Mouse (Mus musculus) forebrain, embryonic 13.5 days (tissue): ENCODE results near the gene Tmprss9. TPM values are rescaled to one million over a fixed set of nuclear protein-coding genes. Genes with fewer than 3 reads are reported as not detected.
A peak's percentile ranks its signal among the peaks of the same experiment; 100 is the strongest.

Experiments
- ATAC-seq: fragments of 200-750 bp; cut with Nextera tagmentation; 2 replicates; pipeline ENCODE4 v1.8.0; 2017
- H3K27ac ChIP-seq: fragments of 300-500 bp; sonication (generic); 2 replicates; pipeline ENCODE4 v1.5.1; 2015; ENCODE audit warnings: inconsistent platforms, mild to moderate bottlenecking, moderate library complexity
- H3K27me3 ChIP-seq: fragments of 300-500 bp; sonication (generic); 2 replicates; pipeline ENCODE4 v1.6.1; 2015; ENCODE audit warnings: mild to moderate bottlenecking, inconsistent platforms
- H3K36me3 ChIP-seq: fragments of 300-500 bp; sonication (generic); 2 replicates; pipeline ENCODE4 v1.6.1; 2015; ENCODE audit warnings: mild to moderate bottlenecking, inconsistent platforms; ENCODE audit not compliant: poor library complexity, severe bottlenecking
- H3K4me1 ChIP-seq: fragments of 300-500 bp; sonication (generic); 2 replicates; pipeline ENCODE4 v1.6.1; 2015; ENCODE audit warnings: inconsistent platforms
- H3K4me2 ChIP-seq: fragments of 300-500 bp; sonication (generic); 2 replicates; pipeline ENCODE4 v1.6.1; 2015; ENCODE audit warnings: inconsistent platforms, mild to moderate bottlenecking, moderate library complexity
- H3K4me3 ChIP-seq: fragments of 300-500 bp; sonication (generic); 2 replicates; pipeline ENCODE4 v1.5.1; 2015; ENCODE audit warnings: mild to moderate bottlenecking, inconsistent platforms
- H3K9ac ChIP-seq: fragments of 300-500 bp; sonication (generic); 2 replicates; pipeline ENCODE4 v1.6.1; 2015; ENCODE audit warnings: mild to moderate bottlenecking, inconsistent platforms
- H3K9me3 ChIP-seq: fragments of 300-500 bp; sonication (generic); replicated peaks from 2 replicates; pipeline ENCODE4 v1.6.1; 2016; ENCODE audit warnings: inconsistent platforms
- WGBS: fragments of 180-500 bp; shearing (Covaris S2); methylation state at CpG from one replicate; pipeline ENCODE4 v1.1.7; 2015; 5-methylcytosine and 5-hydroxymethylcytosine counted together
- polyA plus RNA-seq: library from polyadenylated mRNA; unstranded; fragments of >200 nt; fragmentation: Nextera tagmentation; extraction: Ambion mirVana; gene quantifications from 2 replicates; pipeline ENCODE4 v1.2.1, GENCODE M21; 2015

The Tmprss9 gene
- polyA plus RNA-seq, 1 experiment from 2014 or later = 0.14 TPM

GRCm38 (mm10) chr10:80928586-80929298, 57.1 kb downstream of the Tmprss9 start:
- peak; percentile 44; the same call in 1 of the 2 replicates for ATAC-seq
- H3K4me1 ChIP-seq = peaks cover 46% of the 10 kb centered on the region

GRCm38 (mm10) chr10:80929299-80930226, 57.9 kb downstream of the Tmprss9 start, which contains the start of gene Gadd45b:
Gene Gadd45b (plus strand): TSS chr10:80930073.
- peaks cover 54% of the 10 kb centered on the region for H3K4me1 ChIP-seq
- H3K9ac ChIP-seq = peak within 1 kb of the TSS; percentile 64
- peak; percentile 94 for ATAC-seq
- under 1% methylated on average over 56 of the region's 56 CpGs for WGBS
- H3K27me3 ChIP-seq = peaks cover 45% of the 10 kb centered on the region
- H3K4me3 ChIP-seq = peak within 1 kb of the TSS; percentile 46
- no peaks in the 10 kb centered on the region for H3K36me3 ChIP-seq
- peak within 1 kb of the TSS; percentile 66 for H3K27ac ChIP-seq
- peak within 1 kb of the TSS; percentile 80 for H3K4me2 ChIP-seq
- no peaks in the 10 kb centered on the region for H3K9me3 ChIP-seq

More at GRCm38 (mm10) chr10:80928586-80929298, 57.1 kb downstream of the Tmprss9 start:
- H3K4me3 ChIP-seq = peak overlapping the region; percentile 46
- WGBS = under 1% methylated on average over 48 of the region's 48 CpGs
- H3K4me2 ChIP-seq = peak overlapping the region; percentile 80
- peak overlapping the region; percentile 64 for H3K9ac ChIP-seq
- H3K27ac ChIP-seq = peak overlapping the region; percentile 31
- no peaks in the 10 kb centered on the region for H3K36me3 ChIP-seq
- peaks cover 37% of the 10 kb centered on the region for H3K27me3 ChIP-seq
- no peaks in the 10 kb centered on the region for H3K9me3 ChIP-seq

GRCm38 (mm10) chr10:80930361-80931152, 58.9 kb downstream of the Tmprss9 start:
- H3K4me3 ChIP-seq = peak overlapping the region; percentile 42
- H3K27ac ChIP-seq = no peak overlapping the region
- peak overlapping the region; percentile 80 for H3K4me2 ChIP-seq
- H3K27me3 ChIP-seq = peaks cover 54% of the 10 kb centered on the region
- peaks cover 62% of the 10 kb centered on the region for H3K4me1 ChIP-seq
- no peaks in the 10 kb centered on the region for H3K9me3 ChIP-seq
- 0 out of 2 replicates have a peak, but pooled peaks have one; percentile 4 for ATAC-seq
- H3K9ac ChIP-seq = peak overlapping the region; percentile 61
- WGBS = under 1% methylated on average over 44 of the region's 45 CpGs
- no peaks in the 10 kb centered on the region for H3K36me3 ChIP-seq

GRCm38 (mm10) chr10:80931153-80931671, 59.6 kb downstream of the Tmprss9 start:
- no peak for ATAC-seq
- WGBS = 3% methylated on average over 11 of the region's 14 CpGs
- peaks cover 61% of the 10 kb centered on the region for H3K27me3 ChIP-seq
- no peak overlapping the region for H3K27ac ChIP-seq
- peak overlapping the region; percentile 80 for H3K4me2 ChIP-seq
- H3K9ac ChIP-seq = peak overlapping the region; percentile 61; the same call in 1 of the 2 replicates
- no peaks in the 10 kb centered on the region for H3K9me3 ChIP-seq
- H3K36me3 ChIP-seq = no peaks in the 10 kb centered on the region
- H3K4me3 ChIP-seq = peak overlapping the region; percentile 42
- H3K4me1 ChIP-seq = peaks cover 68% of the 10 kb centered on the region

DNA sequence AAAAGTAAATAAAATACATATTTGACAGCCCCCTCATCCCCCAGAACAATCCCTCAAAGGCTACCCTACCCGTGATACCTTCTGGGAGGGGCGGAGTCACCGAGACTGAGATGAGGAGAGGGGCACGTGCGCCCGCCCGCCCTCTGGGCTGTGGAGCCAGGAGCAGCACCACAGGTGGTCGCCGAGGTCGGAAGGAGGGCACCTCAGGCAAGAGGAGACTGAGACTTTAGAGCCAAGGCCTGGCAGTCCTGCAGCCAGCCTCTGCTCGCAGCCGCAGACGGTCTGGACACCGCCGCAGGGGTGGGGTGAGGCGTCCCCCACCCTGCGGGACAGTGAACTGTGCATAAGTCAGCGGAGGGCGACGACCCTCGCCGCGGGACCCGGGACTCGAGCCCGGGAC, 60.0 kb downstream of the Tmprss9 start:
- whole genome bisulfite sequencing = 0% methylated on average over 26 of the region's 26 CpGs
- H3K4me2 ChIP-seq = peak overlapping the region; percentile 80
- no peaks in the 10 kb centered on the region for H3K9me3 ChIP-seq
- peak overlapping the region; percentile 42; the same call in 1 of the 2 replicates for H3K4me3 ChIP-seq
- H3K9ac ChIP-seq = no peak overlapping the region
- peaks cover 73% of the 10 kb centered on the region for H3K4me1 ChIP-seq
- no peak overlapping the region for H3K27ac ChIP-seq
- peaks cover 66% of the 10 kb centered on the region for H3K27me3 ChIP-seq
- no peaks in the 10 kb centered on the region for H3K36me3 ChIP-seq
- ATAC-seq = no peak

DNA sequence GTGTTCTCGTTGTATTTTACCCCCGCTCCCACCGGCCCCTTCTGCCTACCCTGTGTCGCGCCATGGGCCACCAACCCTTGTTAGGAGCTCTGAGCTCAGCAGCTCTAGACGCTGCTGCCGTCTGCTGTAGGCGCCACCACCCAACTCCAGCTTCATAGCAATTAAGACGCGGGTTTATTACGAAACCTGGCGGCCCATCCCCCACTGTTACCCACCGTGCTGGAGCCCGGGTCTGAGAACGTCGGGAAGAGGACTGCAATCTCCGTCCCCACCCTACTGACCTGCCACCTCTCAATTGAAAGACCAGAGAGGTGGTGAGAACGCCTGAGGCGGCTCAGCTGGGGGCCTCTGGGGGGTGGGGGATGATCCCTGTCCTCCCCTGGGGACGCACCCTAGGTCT, 60.6 kb downstream of the Tmprss9 start:
- under 1% methylated on average over 20 of the region's 20 CpGs for WGBS
- no peak for ATAC-seq

GRCm38 (mm10) chr10:80932700-80933420, 61.2 kb downstream of the Tmprss9 start:
- H3K4me3 ChIP-seq = peak overlapping the region; percentile 42
- H3K9ac ChIP-seq = peak overlapping the region; percentile 51
- 3% methylated on average over 17 of the region's 17 CpGs for WGBS
- peaks cover 77% of the 10 kb centered on the region for H3K27me3 ChIP-seq
- no peaks in the 10 kb centered on the region for H3K36me3 ChIP-seq
- no peak overlapping the region for H3K27ac ChIP-seq
- ATAC-seq = no peak
- no peaks in the 10 kb centered on the region for H3K9me3 ChIP-seq
- H3K4me2 ChIP-seq = peak overlapping the region; percentile 80
- peaks cover 85% of the 10 kb centered on the region for H3K4me1 ChIP-seq

More for the DNA sequence above, 60.6 kb downstream of the Tmprss9 start:
- Histone ChIP-seq H3K4me3 (peak overlapping the region; percentile 42), H3K9me3 (no peaks in the 10 kb centered on the region), H3K4me1 (peaks cover 78% of the 10 kb centered on the region), H3K27me3 (peaks cover 71% of the 10 kb centered on the region), H3K4me2 (peak overlapping the region; percentile 80), H3K36me3 (no peaks in the 10 kb centered on the region), H3K9ac (peak overlapping the region; percentile 51), H3K27ac (no peak overlapping the region)

- H3K27me3 ChIP-seq = peaks cover 83% of the 10 kb centered on the region
- peak overlapping the region; percentile 17; the same call in 1 of the 2 replicates for H3K4me3 ChIP-seq
Measured at GRCm38 (mm10) chr10:80933421-80933979, 61.9 kb downstream of the Tmprss9 start.

GRCm38 (mm10) chr10:80934136-80934985, 62.7 kb downstream of the Tmprss9 start:
- Histone ChIP-seq H3K27me3 (peaks cover 84% of the 10 kb centered on the region), H3K27ac (no peak overlapping the region), H3K9ac (no peak overlapping the region), H3K4me1 (peaks cover 92% of the 10 kb centered on the region), H3K36me3 (no peaks in the 10 kb centered on the region), H3K9me3 (no peaks in the 10 kb centered on the region), H3K4me3 (no peak overlapping the region), H3K4me2 (0 out of 2 replicates have a peak overlapping the region, but pooled peaks have one; percentile 49)
- ATAC-seq = no peak
- 35% methylated on average over 14 of the region's 14 CpGs for WGBS

More at GRCm38 (mm10) chr10:80933421-80933979, 61.9 kb downstream of the Tmprss9 start:
- no peak for ATAC-seq
- Histone ChIP-seq H3K9ac (no peak overlapping the region), H3K27ac (no peak overlapping the region), H3K36me3 (no peaks in the 10 kb centered on the region), H3K4me2 (peak overlapping the region; percentile 49), H3K9me3 (no peaks in the 10 kb centered on the region), H3K4me1 (peaks cover 91% of the 10 kb centered on the region)
- WGBS = 4% methylated on average over 21 of the region's 21 CpGs

DNA sequence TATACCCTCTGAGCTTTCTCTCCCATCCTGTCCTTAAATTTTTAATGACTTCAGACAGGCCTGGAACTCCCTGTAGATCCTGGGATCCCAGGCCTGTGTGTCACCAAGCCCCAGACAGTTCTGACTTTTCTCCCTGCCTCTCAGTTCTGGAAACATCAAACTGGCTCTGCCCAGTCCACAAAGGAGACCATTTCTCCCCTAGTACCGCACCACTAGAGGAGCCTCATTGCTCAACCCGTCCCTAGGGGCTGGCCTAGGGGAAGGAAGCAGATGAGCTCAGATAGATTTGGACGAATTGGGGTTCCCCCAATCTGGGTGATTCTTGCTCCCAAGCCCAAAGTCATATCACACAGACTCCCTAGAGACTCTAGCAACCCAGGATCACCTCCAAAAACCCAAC, 63.6 kb downstream of the Tmprss9 start:
- H3K27ac ChIP-seq = no peak overlapping the region
- no peak overlapping the region for H3K4me3 ChIP-seq
- H3K36me3 ChIP-seq = no peaks in the 10 kb centered on the region
- H3K27me3 ChIP-seq = peaks cover 82% of the 10 kb centered on the region
- peak overlapping the region; percentile 63; the same call in 1 of the 2 replicates for H3K4me2 ChIP-seq
- H3K9ac ChIP-seq = no peak overlapping the region
- H3K9me3 ChIP-seq = no peaks in the 10 kb centered on the region
- H3K4me1 ChIP-seq = peaks cover 96% of the 10 kb centered on the region
- WGBS = 6% methylated on average over 3 of the region's 3 CpGs
- no peak for ATAC-seq
